20 mouse cellular contexts compared by ENCODE assay signal in genomic region chr5:114720784-114721183, GRCm38 (mm10). TPM values are rescaled to one million over a fixed set of nuclear protein-coding genes. Genes with fewer than 3 reads are reported as not detected.
DNase-seq lines count a peak whose midpoint lies in the region; ATAC-seq and TF ChIP-seq lines count a peak whose summit lies in the region.
"Had no signal": no experiment of that assay in that cellular context is flagged by ENCODE, and none has a peak within 500 bp of the region (broad histone marks: within the 10 kb centered on the region; RNA-seq: fewer than 3 reads in every experiment).

No protein-coding gene starts in this region.

- H3K4me2 ChIP-seq in kidney, embryonic 16.5 days (replicated peaks; ENCODE audit: low read depth, low read length) = no peak overlapping the region
- H3K4me2 ChIP-seq: embryonic facial prominence, embryonic 12.5 days; embryonic facial prominence, embryonic 15.5 days; heart, embryonic 11.5 days; hindbrain, embryonic 12.5 days; hindbrain, embryonic 15.5 days had no signal

- TF ChIP-seq CTCF in cerebellum, adult 2 months (IDR thresholded peaks at IDR 0.05; ENCODE audit: borderline replicate concordance, insufficient read depth, low read depth, low read length) = no peak

- peaks cover 33% of the 10 kb centered on the region for H3K4me1 ChIP-seq in cerebellum, adult 2 months (ENCODE audit: control insufficient read depth, insufficient read depth, low read length)
- peaks cover 34% of the 10 kb centered on the region for H3K4me1 ChIP-seq in kidney, embryonic 16.5 days (ENCODE audit: insufficient read depth, low read length)
- H3K4me1 ChIP-seq in megakaryocyte, embryonic 14.5 days = peaks cover 16% of the 10 kb centered on the region; the same call in 1 of the 2 replicates
- H3K4me1 ChIP-seq: embryonic facial prominence, embryonic 12.5 days; embryonic facial prominence, embryonic 15.5 days; hindbrain, embryonic 12.5 days; hindbrain, embryonic 15.5 days had no signal

- no peak overlapping the region for H3K4me3 ChIP-seq in cerebellum, adult 2 months (replicated peaks; ENCODE audit: insufficient read depth, low read depth, low read length)
- no peak overlapping the region for H3K4me3 ChIP-seq in kidney, embryonic 16.5 days (ENCODE audit: low read length)
- H3K4me3 ChIP-seq in megakaryocyte, embryonic 14.5 days (replicated peaks) = peak overlapping the region; percentile 8
- H3K4me3 ChIP-seq: embryonic facial prominence, embryonic 12.5 days; embryonic facial prominence, embryonic 15.5 days; gastrocnemius, adult 2 months; hindbrain, embryonic 12.5 days; hindbrain, embryonic 15.5 days had no signal

- H3K27me3 ChIP-seq in cerebellum, adult 2 months (ENCODE audit: control insufficient read depth, insufficient read depth, low read length) = no peaks in the 10 kb centered on the region
- H3K27me3 ChIP-seq in kidney, embryonic 16.5 days (ENCODE audit: insufficient read depth, low read length) = no peaks in the 10 kb centered on the region
- no peaks in the 10 kb centered on the region for H3K27me3 ChIP-seq in megakaryocyte, embryonic 14.5 days (replicated peaks)
- H3K27me3 ChIP-seq: embryonic facial prominence, embryonic 12.5 days; embryonic facial prominence, embryonic 15.5 days; hindbrain, embryonic 12.5 days; hindbrain, embryonic 15.5 days had no signal

- H3K27ac ChIP-seq in cerebellum, adult 2 months (ENCODE audit: insufficient read depth, low read length) = 0 out of 2 replicates have a peak overlapping the region, but pooled peaks have one; percentile 81
- peak overlapping the region; percentile 71 for H3K27ac ChIP-seq in kidney, embryonic 16.5 days (ENCODE audit: low read length)
- H3K27ac ChIP-seq: embryonic facial prominence, embryonic 12.5 days; embryonic facial prominence, embryonic 15.5 days; gastrocnemius, adult 2 months; hindbrain, embryonic 12.5 days; hindbrain, embryonic 15.5 days had no signal

- H3K9ac ChIP-seq in kidney, embryonic 16.5 days (replicated peaks; ENCODE audit: low read length) = no peak overlapping the region
- H3K9ac ChIP-seq: embryonic facial prominence, embryonic 12.5 days; embryonic facial prominence, embryonic 15.5 days; forebrain, postnatal 0 days; hindbrain, embryonic 12.5 days; hindbrain, embryonic 15.5 days had no signal

- no peak for TF ChIP-seq POLR2A in cerebellum, adult 2 months (IDR thresholded peaks at IDR 0.05; ENCODE audit: borderline replicate concordance, insufficient read depth, low read length)

- peaks cover 50% of the 10 kb centered on the region for H3K36me3 ChIP-seq in kidney, embryonic 16.5 days (ENCODE audit: insufficient read depth, low read length)
- peaks cover 94% of the 10 kb centered on the region for H3K36me3 ChIP-seq in megakaryocyte, embryonic 14.5 days (replicated peaks; ENCODE audit: low read length)

- peaks cover 6% of the 10 kb centered on the region; the same call in 1 of the 2 replicates for H3K9me3 ChIP-seq in kidney, embryonic 16.5 days (ENCODE audit: low read length)
- H3K9me3 ChIP-seq in megakaryocyte, embryonic 14.5 days = peaks cover 16% of the 10 kb centered on the region
- H3K9me3 ChIP-seq: embryonic facial prominence, embryonic 15.5 days; hindbrain, embryonic 12.5 days; hindbrain, embryonic 15.5 days had no signal

- 90% methylated on average over 11 of the region's 11 CpGs for WGBS in cerebellum, adult 2 months
- 40% methylated on average over 11 of the region's 11 CpGs for WGBS in kidney, embryonic 16.5 days

- ATAC-seq in kidney, embryonic 16.5 days (ENCODE audit: low FRiP score, low TSS enrichment) = peak; percentile 71
- no peak for ATAC-seq in megakaryocyte, adult 5-6 weeks (ENCODE audit: poor library complexity, severe bottlenecking)
- ATAC-seq: forebrain, embryonic 14.5 days had no signal

- DNase-seq in cerebellum, adult 2 months = no peak
- DNase-seq in cerebellum, adult 18-20 months = no peak
- no peak for DNase-seq in kidney, adult 8-10 months
- DNase-seq: adrenal gland, adult 2 months; adrenal gland, postnatal 14 days; cerebellum, adult 11 months; cerebellum, adult 9-10 months; forebrain, postnatal 0 days; gastrocnemius, adult 2 months; gastrocnemius, postnatal 14 days; heart, adult 11 months had no signal

RNA-seq across cellular contexts. Expression of gene Tchp, which starts 13.2 kb away (rescaled TPM):
- polyA plus RNA-seq in cerebellum, adult 2 months (2012; rRNA removed) = 33.9 and 35.5 TPM in 2 replicates
- polyA plus RNA-seq in kidney, embryonic 16.5 days (2015; fragmentation: Nextera tagmentation; extraction: Ambion mirVana) = 15.5 and 16.1 TPM in 2 replicates
- 7.0 and 10.0 TPM in 2 replicates for polyA plus RNA-seq in megakaryocyte, embryonic 14.5 days (2012; ENCODE audit: insufficient read depth, low replicate concordance)
- 2.6 and 3.0 TPM in 2 replicates for total RNA-seq in megakaryocyte, adult 5-6 weeks (2015)
- total RNA-seq in megakaryocyte, adult 5-6 weeks (2017) = 6.9 and 7.6 TPM in 2 replicates

RNA-seq across cellular contexts. Expression of gene Gltp, which starts 30.0 kb away (rescaled TPM):
- 79.3 and 87.5 TPM in 2 replicates for polyA plus RNA-seq in cerebellum, adult 2 months (2012; rRNA removed)
- polyA plus RNA-seq in kidney, embryonic 16.5 days (2015; fragmentation: Nextera tagmentation; extraction: Ambion mirVana) = 86.0 and 89.6 TPM in 2 replicates
- polyA plus RNA-seq in megakaryocyte, embryonic 14.5 days (2012; ENCODE audit: insufficient read depth, low replicate concordance) = 38.6 and 56.2 TPM in 2 replicates
- total RNA-seq in megakaryocyte, adult 5-6 weeks (2015) = 268 and 269 TPM in 2 replicates
- 135 and 141 TPM in 2 replicates for total RNA-seq in megakaryocyte, adult 5-6 weeks (2017)

RNA-seq across cellular contexts. Expression of gene Ankrd13a, which starts 53.7 kb away (rescaled TPM):
- polyA plus RNA-seq in cerebellum, adult 2 months (2012; rRNA removed) = 61.6 and 62.1 TPM in 2 replicates
- polyA plus RNA-seq in kidney, embryonic 16.5 days (2015; fragmentation: Nextera tagmentation; extraction: Ambion mirVana) = 15.6 and 33.9 TPM in 2 replicates
- 99.9 and 118 TPM in 2 replicates for polyA plus RNA-seq in megakaryocyte, embryonic 14.5 days (2012; ENCODE audit: insufficient read depth, low replicate concordance)
- total RNA-seq in megakaryocyte, adult 5-6 weeks (2015) = 169 and 170 TPM in 2 replicates
- total RNA-seq in megakaryocyte, adult 5-6 weeks (2017) = 204 and 225 TPM in 2 replicates

RNA-seq across cellular contexts. Expression of gene Git2, which starts 54.5 kb away (rescaled TPM):
- polyA plus RNA-seq in cerebellum, adult 2 months (2012; rRNA removed) = 96.5 and 107 TPM in 2 replicates
- 45.7 and 50.1 TPM in 2 replicates for polyA plus RNA-seq in kidney, embryonic 16.5 days (2015; fragmentation: Nextera tagmentation; extraction: Ambion mirVana)
- 48.3 and 136 TPM in 2 replicates for polyA plus RNA-seq in megakaryocyte, embryonic 14.5 days (2012; ENCODE audit: insufficient read depth, low replicate concordance)
- 93.8 and 97.0 TPM in 2 replicates for total RNA-seq in megakaryocyte, adult 5-6 weeks (2015)
- 87.1 and 107 TPM in 2 replicates for total RNA-seq in megakaryocyte, adult 5-6 weeks (2017)
